Mouse (Mus musculus) embryonic fibroblast, embryonic 13.5 days (primary cell): Measurements from ENCODE around the gene Lsm14a. TPM values are rescaled to one million over a fixed set of nuclear protein-coding genes. Genes with fewer than 3 reads are reported as not detected.

Source experiments
- H3K27ac ChIP-seq: 2 replicates; pipeline ENCODE4 v1.5.1; 2012; ENCODE audit warnings: low read length, control low read depth, inconsistent platforms; ENCODE audit not compliant: insufficient read depth
- H3K4me1 ChIP-seq: 2 replicates; pipeline ENCODE4 v1.6.1; 2011; ENCODE audit warnings: low read length; ENCODE audit not compliant: control insufficient read depth, insufficient read depth
- H3K4me3 ChIP-seq: 2 replicates; pipeline ENCODE4 v1.5.1; 2011; ENCODE audit warnings: mild to moderate bottlenecking, control low read depth, low read length; ENCODE audit not compliant: insufficient read depth
- CTCF ChIP-seq: IDR thresholded peaks from 2 replicates; pipeline ENCODE4 v1.5.1; 2011; ENCODE audit warnings: mild to moderate bottlenecking, control low read depth, low read length, moderate library complexity, borderline replicate concordance; ENCODE audit not compliant: insufficient read depth
- POLR2A ChIP-seq: IDR thresholded peaks from 2 replicates; pipeline ENCODE4 v1.6.1; 2011; ENCODE audit warnings: low read depth, mild to moderate bottlenecking, control low read depth, low read length, moderate library complexity
- polyA plus RNA-seq: library from polyadenylated mRNA; stranded (reverse); fragments of >200 nt; gene quantifications from 2 replicates; pipeline ENCODE4 v1.2.4, GENCODE M21; 2011; ENCODE audit warnings: low read depth; ENCODE audit not compliant: missing spikeins, insufficient read length

Lsm14a gene
- polyA plus RNA-seq, result 131 and 166 TPM in 2 replicates

- Histone ChIP-seq H3K4me3 (no peak within 1 kb of the TSS), H3K4me1 (peaks cover 3% of the 10 kb centered on the region; the same call in 1 of the 2 replicates), H3K27ac (no peak within 1 kb of the TSS)
- TF ChIP-seq CTCF (no peak), POLR2A (no peak)
Measured at GRCm38 (mm10) chr7:34393215-34393614, at the start of gene Lsm14a. Gene Lsm14a (minus strand): TSS chr7:34393315.

DNA sequence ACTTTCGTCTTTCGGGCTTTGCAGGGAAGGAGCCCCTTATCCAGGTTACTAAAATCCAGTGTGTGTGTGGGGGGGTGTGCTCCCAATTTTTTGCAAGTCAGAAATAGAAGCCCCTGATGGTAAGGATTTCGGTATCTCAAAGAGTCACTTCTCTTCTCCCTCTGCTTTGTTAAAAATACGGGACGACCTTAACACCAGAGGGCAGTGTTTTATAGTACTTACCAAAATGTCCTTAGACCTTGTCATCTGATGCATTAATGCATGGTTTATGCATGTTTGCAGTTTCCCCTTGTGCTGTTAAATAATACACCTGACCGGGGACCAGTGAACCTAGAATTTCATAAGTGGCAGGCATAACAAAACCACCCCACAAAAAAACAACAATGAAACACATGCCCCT, 45.8 kb upstream of the Lsm14a start:
- Histone ChIP-seq H3K4me1 (no peaks in the 10 kb centered on the region), H3K27ac (no peak overlapping the region), H3K4me3 (no peak overlapping the region)
- TF ChIP-seq CTCF (no peak), POLR2A (no peak)

DNA sequence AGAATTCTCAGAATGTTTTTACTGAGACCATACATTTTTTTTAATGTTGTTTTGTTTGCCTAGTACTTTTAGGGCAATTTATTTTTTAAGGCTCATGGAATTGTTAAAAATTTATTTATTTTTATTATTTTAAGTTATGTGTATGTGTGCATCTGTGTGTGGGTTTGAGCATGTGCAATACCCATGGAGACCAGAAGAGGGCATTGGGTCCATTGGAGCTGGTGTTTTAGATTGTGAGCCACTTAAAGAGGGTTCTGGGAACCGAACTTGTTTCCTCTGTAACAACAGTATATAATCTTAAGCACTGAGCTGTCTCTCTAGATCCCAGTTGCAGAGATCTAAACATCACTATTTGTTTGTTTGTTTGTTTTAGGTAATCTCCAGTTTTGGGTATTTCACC, 40.5 kb upstream of the Lsm14a start:
- H3K4me1 ChIP-seq, result no peaks in the 10 kb centered on the region

DNA sequence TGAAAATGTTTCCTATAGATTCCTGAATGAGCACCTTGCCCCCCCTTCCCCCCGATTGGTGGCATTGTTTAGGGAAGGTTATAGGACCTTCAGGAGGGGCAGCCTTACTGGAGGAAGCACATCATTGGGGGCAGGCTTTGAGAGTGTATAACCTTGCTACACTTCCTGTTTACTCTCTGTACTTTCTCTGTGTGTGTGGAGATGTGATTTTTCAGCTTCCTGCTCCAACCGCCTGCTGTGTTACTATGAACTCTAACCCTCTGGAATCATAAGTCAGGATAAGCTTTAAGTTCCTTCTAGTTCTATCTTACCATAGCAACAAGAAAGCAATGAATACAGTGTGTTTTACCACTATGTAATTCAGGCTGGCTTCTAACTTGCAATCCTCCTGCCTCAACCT, 28.1 kb upstream of the Lsm14a start:
- no peak for TF ChIP-seq POLR2A
- TF ChIP-seq CTCF, result no peak
- Histone ChIP-seq H3K4me1 (no peaks in the 10 kb centered on the region), H3K27ac (no peak overlapping the region), H3K4me3 (no peak overlapping the region)

More for the DNA sequence above, 40.5 kb upstream of the Lsm14a start:
- no peak for TF ChIP-seq POLR2A
- no peak for TF ChIP-seq CTCF
- Histone ChIP-seq H3K4me3 (no peak overlapping the region), H3K27ac (no peak overlapping the region)

- H3K4me3 ChIP-seq, result no peak overlapping the region
- H3K4me1 ChIP-seq, result no peaks in the 10 kb centered on the region
- TF ChIP-seq POLR2A, result no peak
- peak; percentile 61; the same call in 1 of the 2 replicates for TF ChIP-seq CTCF
- H3K27ac ChIP-seq, result no peak overlapping the region
Measured at GRCm38 (mm10) chr7:34407492-34407891, 14.4 kb upstream of the Lsm14a start.

- no peak overlapping the region for H3K27ac ChIP-seq
- TF ChIP-seq CTCF, result no peak
- TF ChIP-seq POLR2A, result no peak
- no peaks in the 10 kb centered on the region for H3K4me1 ChIP-seq
- no peak overlapping the region for H3K4me3 ChIP-seq
Measured at GRCm38 (mm10) chr7:34403876-34404275, 10.8 kb upstream of the Lsm14a start.

GRCm38 (mm10) chr7:34400070-34400469, 7.0 kb upstream of the Lsm14a start:
- no peaks in the 10 kb centered on the region for H3K4me1 ChIP-seq
- TF ChIP-seq POLR2A (no peak), CTCF (no peak)
- H3K27ac ChIP-seq, result no peak overlapping the region
- H3K4me3 ChIP-seq, result no peak overlapping the region

- no peak for TF ChIP-seq POLR2A
- TF ChIP-seq CTCF, result 0 out of 2 replicates have a peak, but pooled peaks have one; percentile 13
- Histone ChIP-seq H3K4me3 (no peak overlapping the region), H3K4me1 (no peaks in the 10 kb centered on the region), H3K27ac (no peak overlapping the region)
Measured at GRCm38 (mm10) chr7:34398831-34399230, 5.7 kb upstream of the Lsm14a start.

DNA sequence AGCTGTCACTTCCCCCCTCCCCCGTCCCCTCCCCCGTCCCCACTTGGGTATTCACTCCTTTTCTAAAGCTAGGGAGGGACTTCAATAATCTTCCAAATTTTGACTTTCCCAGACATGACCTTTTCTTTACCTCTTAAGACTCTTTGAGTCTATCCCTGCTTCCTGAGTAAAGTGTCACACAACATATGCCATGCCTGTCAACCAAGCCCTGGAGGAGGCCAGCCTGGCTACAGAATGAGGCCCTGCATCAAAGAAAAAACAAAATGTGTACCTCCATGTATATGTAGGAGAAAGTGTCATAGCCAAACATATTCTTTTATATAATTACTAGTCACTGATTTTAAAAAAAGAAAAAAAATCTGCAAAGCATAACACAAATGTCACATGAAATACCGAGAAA, 3.7 kb upstream of the Lsm14a start:
- no peak overlapping the region for H3K4me3 ChIP-seq
- no peak overlapping the region for H3K27ac ChIP-seq
- no peaks in the 10 kb centered on the region for H3K4me1 ChIP-seq
- TF ChIP-seq POLR2A, result no peak
- no peak for TF ChIP-seq CTCF

GRCm38 (mm10) chr7:34395761-34396160, 2.6 kb upstream of the Lsm14a start:
- Histone ChIP-seq H3K27ac (no peak overlapping the region), H3K4me3 (no peak overlapping the region), H3K4me1 (peaks cover 3% of the 10 kb centered on the region; the same call in 1 of the 2 replicates)
- TF ChIP-seq CTCF, result no peak
- TF ChIP-seq POLR2A, result no peak

DNA sequence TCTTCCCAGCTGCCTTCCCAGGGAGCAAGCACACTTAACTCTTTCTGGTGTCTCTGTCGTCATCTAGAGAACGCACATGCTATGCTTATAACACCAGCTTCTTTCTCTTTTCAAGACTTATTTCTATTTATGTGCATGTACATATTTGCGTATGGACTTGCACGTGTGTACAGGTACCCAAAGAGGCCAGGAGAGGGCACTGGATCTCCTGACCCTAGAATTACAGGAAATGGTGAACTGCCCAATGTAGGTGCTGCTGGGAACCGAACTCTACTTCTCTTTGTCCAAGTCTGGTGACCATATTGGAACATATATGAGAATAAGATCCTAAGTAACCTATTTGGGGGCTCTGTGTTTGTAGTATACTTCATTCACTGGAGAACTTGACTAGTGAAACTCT, 1.5 kb upstream of the Lsm14a start:
- Histone ChIP-seq H3K27ac (no peak overlapping the region), H3K4me3 (no peak overlapping the region), H3K4me1 (peaks cover 3% of the 10 kb centered on the region; the same call in 1 of the 2 replicates)
- TF ChIP-seq CTCF (no peak), POLR2A (no peak)
